Mouse (Mus musculus): ENCODE measurements around the gene Gm20547.

- no peak for TF ChIP-seq CTCF (IDR thresholded peaks at IDR 0.05; ENCODE audit: insufficient read depth, low read length)
- no peak for TF ChIP-seq POLR2A (IDR thresholded peaks at IDR 0.05; ENCODE audit: borderline replicate concordance, extremely low read depth, low read depth, low read length)
Measured at GRCm38 (mm10) chr17:34853511-34853910, 28.3 kb downstream of the Gm20547 start.

Measured in lung, adult 2 months (tissue).